Mouse (Mus musculus) C2C12 (cell line): ENCODE data around the gene Usp3.

ENCODE experiments used
- FOSL1 ChIP-seq: IDR thresholded peaks from one replicate; pipeline ENCODE4 v1.8.0; 2011; ENCODE audit warnings: mild to moderate bottlenecking, low read length; ENCODE audit not compliant: poor library complexity, insufficient read depth, severe bottlenecking
- MYOG ChIP-seq: IDR thresholded peaks from one replicate; pipeline ENCODE4 v1.6.1; 2011; ENCODE audit not compliant: control insufficient read depth, insufficient read length; ENCODE audit errors: extremely low read depth

DNA sequence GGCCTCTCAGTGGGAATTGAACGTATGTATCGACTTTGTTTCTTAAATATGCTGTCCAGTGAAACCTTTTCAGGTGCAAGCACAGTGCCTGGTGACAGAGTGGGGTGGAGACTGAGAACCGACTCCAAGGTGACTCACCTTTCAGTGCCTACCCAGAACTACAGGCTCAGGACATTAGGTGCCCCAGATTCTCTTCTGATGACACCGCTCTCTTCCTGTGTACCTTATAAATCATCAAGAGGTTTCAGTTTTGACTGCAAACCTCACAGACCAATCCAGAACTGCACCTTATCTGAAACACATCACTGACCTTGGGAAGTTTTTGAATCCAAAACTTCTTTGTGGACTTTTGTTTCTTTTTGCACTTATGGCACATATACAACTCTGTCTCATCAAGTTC lies 72.6 kb downstream of the Usp3 start:
- TF ChIP-seq FOSL1 (no peak), MYOG (no peak)
